Comparison of ENCODE assay signal across 8 mouse cellular contexts in genomic region chr6:114873808-114874137, GRCm38 (mm10).
DNase-seq lines count a peak whose midpoint lies in the region; ATAC-seq and TF ChIP-seq lines count a peak whose summit lies in the region.

No protein-coding gene starts in this region.

- H3K4me1 ChIP-seq in heart, embryonic 10.5 days = peaks cover 89% of the 10 kb centered on the region
- peaks cover 24 to 46% of the 10 kb centered on the region in 2 experiments for H3K4me1 ChIP-seq in liver, embryonic 14.5 days (replicated peaks; ENCODE audit: control insufficient read depth in 2 of 2, insufficient read depth in 2 of 2, low read length in 1 of 2)

- 76% methylated on average over 3 of the region's 3 CpGs for WGBS in heart, embryonic 10.5 days
- 52% methylated on average over 3 of the region's 3 CpGs for WGBS in liver, embryonic 14.5 days (ENCODE audit: insufficient replicate concordance)

- H3K27me3 ChIP-seq in heart, embryonic 10.5 days (ENCODE audit: insufficient read depth, poor library complexity, severe bottlenecking) = no peaks in the 10 kb centered on the region
- H3K27me3 ChIP-seq in liver, embryonic 14.5 days (ENCODE audit: control insufficient read depth, insufficient read depth, low read length) = no peaks in the 10 kb centered on the region

- no peak for DNase-seq in heart, embryonic 10.5 days (ENCODE audit: low spot score)
- DNase-seq in heart, adult 9 months (ENCODE audit: low spot score in 2 of 2) = no peak
- peak; percentile 28 for DNase-seq in thymus, postnatal 0 days (ENCODE audit: low spot score)
- no peak for DNase-seq in thymus, postnatal 4 days
- DNase-seq in liver, embryonic 14.5 days (ENCODE audit: low read depth in 3 of 3, low spot score in 3 of 3) = no peak
- DNase-seq in Muller cell, postnatal 12 days (ENCODE audit: inconsistent ontology term) = no peak
- no peak for DNase-seq in left cerebral cortex, adult 8-10 months (ENCODE audit: low spot score in 2 of 2)
- DNase-seq in retina, postnatal 1 day = no peak

- ATAC-seq in liver, embryonic 14.5 days (ENCODE audit: insufficient read depth) = no peak

- no peaks in the 10 kb centered on the region for H3K9me3 ChIP-seq in heart, embryonic 10.5 days
- H3K9me3 ChIP-seq in liver, embryonic 14.5 days (ENCODE audit: control insufficient read depth, low read length) = no peaks in the 10 kb centered on the region

- H3K4me3 ChIP-seq in heart, embryonic 10.5 days = peak overlapping the region; percentile 65
- peak overlapping the region; percentile 63 to 70; a peak in 3 of 4 replicates for H3K4me3 ChIP-seq in liver, embryonic 14.5 days (ENCODE audit: insufficient read depth in 1 of 2, low read depth in 2 of 2, low read length in 2 of 2)

- peak overlapping the region; percentile 78 for H3K4me2 ChIP-seq in liver, embryonic 14.5 days (ENCODE audit: low read depth)

- TF ChIP-seq CTCF in liver, embryonic 14.5 days (IDR thresholded peaks at IDR 0.05; ENCODE audit: low read depth) = no peak

- no peak for TF ChIP-seq EP300 in liver, embryonic 14.5 days (IDR thresholded peaks at IDR 0.05; ENCODE audit: low read depth)

- H3K9ac ChIP-seq in liver, embryonic 14.5 days (replicated peaks) = peak overlapping the region; percentile 65

- peak overlapping the region; percentile 92 for H3K27ac ChIP-seq in heart, embryonic 10.5 days
- peak overlapping the region; percentile 64; the same call in 1 of the 2 replicates for H3K27ac ChIP-seq in liver, embryonic 14.5 days

- H3K36me3 ChIP-seq in heart, embryonic 10.5 days = peaks cover 12% of the 10 kb centered on the region
- H3K36me3 ChIP-seq in liver, embryonic 14.5 days (replicated peaks; ENCODE audit: control insufficient read depth, insufficient read depth, low read depth) = no peaks in the 10 kb centered on the region
